Mouse (Mus musculus) heart, postnatal 0 days (tissue): ENCODE data around the gene 4930519G04Rik.

Source experiments
- CTCF ChIP-seq: IDR thresholded peaks from 2 replicates; pipeline ENCODE4 v1.5.1; 2016; ENCODE audit warnings: antibody characterized with exemption, control low read depth, low read depth
- EP300 ChIP-seq: IDR thresholded peaks from 2 replicates; pipeline ENCODE4 v1.6.1; 2016; ENCODE audit warnings: antibody characterized with exemption, low read depth

- TF ChIP-seq EP300 (no peak), CTCF (no peak)
Observed at GRCm38 (mm10) chr5:114822796-114823688, 30.4 kb upstream of the 4930519G04Rik start, which contains the start of gene 1500011B03Rik.
